Mouse (Mus musculus) myocyte (in vitro differentiated cells): Measurements from ENCODE around the gene Fscb. TPM values are rescaled to one million over a fixed set of nuclear protein-coding genes. Genes with fewer than 3 reads are reported as not detected.

Experiments
- H3K27me3 ChIP-seq: one replicate; pipeline ENCODE4 v1.6.1; 2011; ENCODE audit not compliant: control insufficient read depth, insufficient read depth, insufficient read length
- H3K36me3 ChIP-seq: one replicate; pipeline ENCODE4 v1.6.1; 2011; ENCODE audit not compliant: control insufficient read depth, insufficient read depth
- H3K4me2 ChIP-seq: one replicate; pipeline ENCODE4 v1.6.1; 2011; ENCODE audit warnings: low read depth, control low read depth
- H3K4me3 ChIP-seq: one replicate; pipeline ENCODE4 v1.5.1; 2011; ENCODE audit warnings: mild to moderate bottlenecking, control low read depth, moderate library complexity
- H3K79me2 ChIP-seq: one replicate; pipeline ENCODE4 v1.6.1; 2011; ENCODE audit not compliant: control insufficient read depth, insufficient read depth
- H3ac ChIP-seq: one replicate; pipeline ENCODE4 v1.6.1; 2011; ENCODE audit not compliant: control insufficient read depth, insufficient read length
- CEBPB ChIP-seq: IDR thresholded peaks from 2 replicates; pipeline ENCODE4 v1.6.1; 2011; ENCODE audit warnings: mild to moderate bottlenecking, moderate library complexity; ENCODE audit not compliant: poor library complexity, insufficient read depth, severe bottlenecking
- E2F4 ChIP-seq: IDR thresholded peaks from one replicate; pipeline ENCODE4 v1.6.1; 2011; ENCODE audit warnings: mild to moderate bottlenecking, control low read depth, moderate library complexity; ENCODE audit not compliant: insufficient read depth
- MAX ChIP-seq: IDR thresholded peaks from one replicate; pipeline ENCODE4 v1.6.1; 2011; ENCODE audit warnings: low read depth, mild to moderate bottlenecking, control low read depth
- MYOD1 ChIP-seq, 3 experiments: IDR thresholded peaks; one replicate each; pipeline ENCODE4 v1.6.1; 2011; ENCODE audit warnings: control low read depth in 2 of 3, low read depth in 2 of 3, mild to moderate bottlenecking in 2 of 3, moderate library complexity in 1 of 3; ENCODE audit not compliant: insufficient read length in 2 of 3, control insufficient read depth in 1 of 3
- MYOG ChIP-seq, 3 experiments: IDR thresholded peaks; one replicate each; pipeline ENCODE4 v1.6.1; 2011; ENCODE audit warnings: control low read depth in 2 of 3, low read depth in 2 of 3, mild to moderate bottlenecking in 2 of 3; ENCODE audit not compliant: insufficient read length in 2 of 3, control insufficient read depth in 1 of 3, insufficient read depth in 1 of 3
- POLR2A ChIP-seq: IDR thresholded peaks from one replicate; pipeline ENCODE4 v1.6.1; 2011; ENCODE audit warnings: low read depth, mild to moderate bottlenecking, control low read depth, moderate library complexity; ENCODE audit not compliant: insufficient read length
- POLR2AphosphoS2 ChIP-seq: IDR thresholded peaks from one replicate; pipeline ENCODE4 v1.6.1; 2011; ENCODE audit warnings: low read depth, control low read depth; ENCODE audit not compliant: insufficient read length
- REST ChIP-seq: IDR thresholded peaks from one replicate; pipeline ENCODE4 v1.6.1; 2011; ENCODE audit warnings: mild to moderate bottlenecking, control low read depth, moderate library complexity; ENCODE audit not compliant: insufficient read depth, insufficient read length
- SRF ChIP-seq: IDR thresholded peaks from one replicate; pipeline ENCODE4 v1.6.1; 2011; ENCODE audit warnings: low read depth; ENCODE audit not compliant: control insufficient read depth, insufficient read length
- TCF12 ChIP-seq: IDR thresholded peaks from one replicate; pipeline ENCODE4 v1.6.1; 2011; ENCODE audit warnings: mild to moderate bottlenecking, control low read depth; ENCODE audit not compliant: poor library complexity, insufficient read depth, severe bottlenecking
- TCF3 ChIP-seq: IDR thresholded peaks from one replicate; pipeline ENCODE4 v1.6.1; 2011; ENCODE audit warnings: low read depth, control low read depth; ENCODE audit not compliant: insufficient read length
- USF1 ChIP-seq: IDR thresholded peaks from one replicate; pipeline ENCODE4 v1.6.1; 2011; ENCODE audit warnings: low read depth, mild to moderate bottlenecking, control low read depth, moderate library complexity
- polyA plus RNA-seq: library from polyadenylated mRNA; unstranded; fragments of >200 nt; fragmentation: generic; extraction: Trizol; gene quantifications from one replicate; pipeline ENCODE4 v1.2.1, GENCODE M21; 2012; ENCODE audit warnings: missing spikeins

Gene Fscb
- not detected for polyA plus RNA-seq

GRCm38 (mm10) chr12:64474590-64474989 lies at the start of gene Fscb:
Gene Fscb (minus strand): TSS chr12:64474690.
- no peak for TF ChIP-seq REST
- no peak for TF ChIP-seq POLR2A
- TF ChIP-seq POLR2AphosphoS2, result no peak
- no peak for TF ChIP-seq CEBPB
- TF ChIP-seq E2F4, result no peak
- no peak for TF ChIP-seq SRF
- TF ChIP-seq MAX, result no peak
- no peak for TF ChIP-seq MYOD1 (IDR thresholded peaks at IDR 0.05; ENCODE audit: control insufficient read depth in 1 of 3, insufficient read length in 2 of 3, low read depth in 2 of 3)
- TF ChIP-seq TCF12, result no peak
- no peak for TF ChIP-seq MYOG (IDR thresholded peaks at IDR 0.05; ENCODE audit: control insufficient read depth in 1 of 3, insufficient read depth in 1 of 3, insufficient read length in 2 of 3, low read depth in 2 of 3)
- H3ac ChIP-seq, result no peak within 1 kb of the TSS
- no peaks in the 10 kb centered on the region for H3K36me3 ChIP-seq
- H3K4me2 ChIP-seq, result no peak within 1 kb of the TSS
- no peaks in the 10 kb centered on the region for H3K79me2 ChIP-seq
- H3K27me3 ChIP-seq, result no peaks in the 10 kb centered on the region
- H3K4me3 ChIP-seq, result no peak within 1 kb of the TSS

GRCm38 (mm10) chr12:64516775-64517174 lies 42.3 kb upstream of the Fscb start:
- no peaks in the 10 kb centered on the region for H3K79me2 ChIP-seq
- no peak overlapping the region for H3K4me3 ChIP-seq
- TF ChIP-seq SRF (no peak), POLR2AphosphoS2 (no peak), MAX (no peak), MYOD1 (IDR thresholded peaks at IDR 0.05; ENCODE audit: control insufficient read depth in 1 of 3, insufficient read length in 2 of 3, low read depth in 2 of 3) (no peak), TCF12 (no peak), POLR2A (no peak), TCF3 (no peak)
- no peak overlapping the region for H3ac ChIP-seq
- no peaks in the 10 kb centered on the region for H3K27me3 ChIP-seq
- no peaks in the 10 kb centered on the region for H3K36me3 ChIP-seq
- no peak overlapping the region for H3K4me2 ChIP-seq

GRCm38 (mm10) chr12:64513439-64513838 lies 38.9 kb upstream of the Fscb start:
- Histone ChIP-seq H3K36me3 (no peaks in the 10 kb centered on the region), H3K79me2 (no peaks in the 10 kb centered on the region), H3ac (no peak overlapping the region), H3K27me3 (no peaks in the 10 kb centered on the region), H3K4me2 (no peak overlapping the region), H3K4me3 (no peak overlapping the region)
- no peak for TF ChIP-seq REST
- TF ChIP-seq MYOD1 (IDR thresholded peaks at IDR 0.05; ENCODE audit: control insufficient read depth in 1 of 3, insufficient read length in 2 of 3, low read depth in 2 of 3), result no peak
- TF ChIP-seq MAX, result no peak
- no peak for TF ChIP-seq E2F4
- TF ChIP-seq USF1, result no peak
- no peak for TF ChIP-seq TCF12

GRCm38 (mm10) chr12:64497706-64498105 lies 23.2 kb upstream of the Fscb start:
- Histone ChIP-seq H3K4me2 (no peak overlapping the region), H3K79me2 (no peaks in the 10 kb centered on the region), H3ac (no peak overlapping the region), H3K4me3 (no peak overlapping the region), H3K36me3 (no peaks in the 10 kb centered on the region), H3K27me3 (no peaks in the 10 kb centered on the region)
- TF ChIP-seq TCF3 (no peak), TCF12 (no peak), SRF (no peak), MYOG (IDR thresholded peaks at IDR 0.05; ENCODE audit: control insufficient read depth in 1 of 3, insufficient read depth in 1 of 3, insufficient read length in 2 of 3, low read depth in 2 of 3) (no peak), MAX (no peak), CEBPB (no peak), MYOD1 (IDR thresholded peaks at IDR 0.05; ENCODE audit: control insufficient read depth in 1 of 3, insufficient read length in 2 of 3, low read depth in 2 of 3) (no peak), E2F4 (no peak), POLR2AphosphoS2 (no peak), POLR2A (no peak), REST (no peak)

GRCm38 (mm10) chr12:64473615-64474014 lies 875 bp downstream of the Fscb start:
- Histone ChIP-seq H3K36me3 (no peaks in the 10 kb centered on the region), H3ac (no peak overlapping the region), H3K4me2 (no peak overlapping the region), H3K27me3 (no peaks in the 10 kb centered on the region), H3K79me2 (no peaks in the 10 kb centered on the region), H3K4me3 (no peak overlapping the region)
- no peak for TF ChIP-seq SRF
- no peak for TF ChIP-seq POLR2AphosphoS2
- no peak for TF ChIP-seq TCF3
- TF ChIP-seq POLR2A, result no peak
- no peak for TF ChIP-seq CEBPB
- no peak for TF ChIP-seq REST
- TF ChIP-seq E2F4, result no peak
- TF ChIP-seq MYOG (IDR thresholded peaks at IDR 0.05; ENCODE audit: control insufficient read depth in 1 of 3, insufficient read depth in 1 of 3, insufficient read length in 2 of 3, low read depth in 2 of 3), result no peak
- TF ChIP-seq MAX, result no peak
- TF ChIP-seq TCF12, result no peak
- TF ChIP-seq USF1, result no peak
- TF ChIP-seq MYOD1 (IDR thresholded peaks at IDR 0.05; ENCODE audit: control insufficient read depth in 1 of 3, insufficient read length in 2 of 3, low read depth in 2 of 3), result no peak
